Mouse (Mus musculus): ENCODE results near the gene Map3k13.

DNA sequence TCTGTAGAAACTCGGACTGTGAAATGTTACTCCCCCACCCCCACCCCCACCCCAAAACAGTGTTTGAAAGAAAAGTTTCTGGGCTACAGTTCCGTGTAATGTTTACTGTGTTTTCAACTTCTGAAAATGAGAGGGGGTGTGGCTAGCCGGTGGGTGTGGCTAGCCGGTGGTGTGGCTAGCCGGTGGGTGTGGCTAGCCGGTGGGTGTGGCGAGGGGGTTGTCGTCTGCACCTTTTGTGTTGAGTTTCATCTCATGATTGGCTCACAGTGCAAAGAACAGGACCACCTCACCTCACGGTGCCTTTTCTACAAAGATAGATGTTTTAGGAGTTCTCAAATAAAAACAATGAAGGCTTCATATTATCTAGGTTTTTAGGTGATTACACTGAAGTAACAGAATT lies 24.0 kb downstream of the Map3k13 start:
- TF ChIP-seq HCFC1 (IDR thresholded peaks at IDR 0.05; ENCODE audit: borderline replicate concordance, insufficient read depth, low read length) = no peak
- TF ChIP-seq CHD2 (IDR thresholded peaks at IDR 0.05; ENCODE audit: low read depth, low read length) = no peak
- no peak for TF ChIP-seq MAFK (IDR thresholded peaks at IDR 0.05; ENCODE audit: insufficient read depth, low read depth, low read length)
- TF ChIP-seq ZNF384 (IDR thresholded peaks at IDR 0.05; ENCODE audit: low read depth, low read length) = no peak
- no peak for TF ChIP-seq ZC3H11A (IDR thresholded peaks at IDR 0.05; ENCODE audit: borderline replicate concordance, low read depth, low read length)
